Mouse (Mus musculus): Measurements from ENCODE around the gene Ncl. TPM values are rescaled to one million over a fixed set of nuclear protein-coding genes. Genes with fewer than 3 reads are reported as not detected.

The Ncl gene
- polyA plus RNA-seq, 1 experiment = 932 TPM

- no peaks in the 10 kb centered on the region for H3K36me3 ChIP-seq (replicated peaks; ENCODE audit: low read length)
- peaks cover 5% of the 10 kb centered on the region for H3K4me1 ChIP-seq
- TF ChIP-seq FLI1 (IDR thresholded peaks at IDR 0.05; ENCODE audit: low read length) (no peak), GATA1 (IDR thresholded peaks at IDR 0.05; ENCODE audit: borderline replicate concordance, low read length) (no peak)
- H3K27me3 ChIP-seq (replicated peaks) = peaks cover 4% of the 10 kb centered on the region
- H3K4me3 ChIP-seq (replicated peaks) = no peak overlapping the region
- H3K9me3 ChIP-seq = no peaks in the 10 kb centered on the region
Measured at GRCm38 (mm10) chr1:86336330-86336729, 22.9 kb downstream of the Ncl start.

- Histone ChIP-seq H3K4me3 (replicated peaks) (no peak overlapping the region), H3K4me1 (peaks cover 10% of the 10 kb centered on the region), H3K36me3 (replicated peaks; ENCODE audit: low read length) (no peaks in the 10 kb centered on the region), H3K9me3 (no peaks in the 10 kb centered on the region), H3K27me3 (replicated peaks) (no peaks in the 10 kb centered on the region)
- TF ChIP-seq GATA1 (IDR thresholded peaks at IDR 0.05; ENCODE audit: borderline replicate concordance, low read length) = no peak
- TF ChIP-seq FLI1 (IDR thresholded peaks at IDR 0.05; ENCODE audit: low read length) = no peak
Measured at GRCm38 (mm10) chr1:86320822-86321413, 38.3 kb downstream of the Ncl start.

GRCm38 (mm10) chr1:86313772-86314125 lies 45.5 kb downstream of the Ncl start:
- Histone ChIP-seq H3K9me3 (no peaks in the 10 kb centered on the region), H3K4me3 (replicated peaks) (peak overlapping the region; percentile 23), H3K36me3 (replicated peaks; ENCODE audit: low read length) (peaks cover 8% of the 10 kb centered on the region), H3K27me3 (replicated peaks) (no peaks in the 10 kb centered on the region), H3K4me1 (peaks cover 22% of the 10 kb centered on the region)
- TF ChIP-seq GATA1 (IDR thresholded peaks at IDR 0.05; ENCODE audit: borderline replicate concordance, low read length) (no peak), FLI1 (IDR thresholded peaks at IDR 0.05; ENCODE audit: low read length) (no peak)

- no peak for TF ChIP-seq FLI1 (IDR thresholded peaks at IDR 0.05; ENCODE audit: low read length)
- no peak for TF ChIP-seq GATA1 (IDR thresholded peaks at IDR 0.05; ENCODE audit: borderline replicate concordance, low read length)
Measured at GRCm38 (mm10) chr1:86313096-86313771, 46.0 kb downstream of the Ncl start.

GRCm38 (mm10) chr1:86312269-86312668 lies 46.9 kb downstream of the Ncl start:
- peaks cover 18% of the 10 kb centered on the region for H3K36me3 ChIP-seq (replicated peaks; ENCODE audit: low read length)
- H3K4me3 ChIP-seq (replicated peaks) = no peak overlapping the region
- TF ChIP-seq GATA1 (IDR thresholded peaks at IDR 0.05; ENCODE audit: borderline replicate concordance, low read length) = no peak
- TF ChIP-seq FLI1 (IDR thresholded peaks at IDR 0.05; ENCODE audit: low read length) = no peak
- no peaks in the 10 kb centered on the region for H3K9me3 ChIP-seq
- H3K27me3 ChIP-seq (replicated peaks) = no peaks in the 10 kb centered on the region
- H3K4me1 ChIP-seq = peaks cover 34% of the 10 kb centered on the region

More at GRCm38 (mm10) chr1:86313096-86313771, 46.0 kb downstream of the Ncl start:
- H3K36me3 ChIP-seq (replicated peaks; ENCODE audit: low read length) = peaks cover 8% of the 10 kb centered on the region
- no peaks in the 10 kb centered on the region for H3K27me3 ChIP-seq (replicated peaks)
- H3K4me1 ChIP-seq = peaks cover 25% of the 10 kb centered on the region
- peak overlapping the region; percentile 23 for H3K4me3 ChIP-seq (replicated peaks)
- no peaks in the 10 kb centered on the region for H3K9me3 ChIP-seq

- no peaks in the 10 kb centered on the region for H3K27me3 ChIP-seq (replicated peaks)
- peaks cover 25% of the 10 kb centered on the region for H3K36me3 ChIP-seq (replicated peaks; ENCODE audit: low read length)
- TF ChIP-seq FLI1 (IDR thresholded peaks at IDR 0.05; ENCODE audit: low read length) (no peak), GATA1 (IDR thresholded peaks at IDR 0.05; ENCODE audit: borderline replicate concordance, low read length) (no peak)
- peaks cover 41% of the 10 kb centered on the region for H3K4me1 ChIP-seq
- no peaks in the 10 kb centered on the region for H3K9me3 ChIP-seq
- no peak overlapping the region for H3K4me3 ChIP-seq (replicated peaks)
Measured at GRCm38 (mm10) chr1:86311467-86312005, 47.7 kb downstream of the Ncl start.

- Histone ChIP-seq H3K36me3 (replicated peaks; ENCODE audit: low read length) (peaks cover 33% of the 10 kb centered on the region), H3K9me3 (no peaks in the 10 kb centered on the region), H3K4me1 (peaks cover 49% of the 10 kb centered on the region), H3K4me3 (replicated peaks) (no peak overlapping the region), H3K27me3 (replicated peaks) (no peaks in the 10 kb centered on the region)
- no peak for TF ChIP-seq GATA1 (IDR thresholded peaks at IDR 0.05; ENCODE audit: borderline replicate concordance, low read length)
Measured at GRCm38 (mm10) chr1:86310536-86311310, 48.5 kb downstream of the Ncl start.

GRCm38 (mm10) chr1:86309270-86309833 lies 49.8 kb downstream of the Ncl start:
- Histone ChIP-seq H3K9me3 (no peaks in the 10 kb centered on the region), H3K36me3 (replicated peaks; ENCODE audit: low read length) (peaks cover 45% of the 10 kb centered on the region), H3K27me3 (replicated peaks) (peaks cover 4% of the 10 kb centered on the region), H3K4me1 (peaks cover 56% of the 10 kb centered on the region), H3K4me3 (replicated peaks) (no peak overlapping the region)
- TF ChIP-seq FLI1 (IDR thresholded peaks at IDR 0.05; ENCODE audit: low read length) (no peak), GATA1 (IDR thresholded peaks at IDR 0.05; ENCODE audit: borderline replicate concordance, low read length) (no peak)

- peaks cover 45% of the 10 kb centered on the region for H3K36me3 ChIP-seq (replicated peaks; ENCODE audit: low read length)
- no peak overlapping the region for H3K4me3 ChIP-seq (replicated peaks)
- TF ChIP-seq GATA1 (IDR thresholded peaks at IDR 0.05; ENCODE audit: borderline replicate concordance, low read length) (no peak), FLI1 (IDR thresholded peaks at IDR 0.05; ENCODE audit: low read length) (no peak)
- peaks cover 16% of the 10 kb centered on the region for H3K27me3 ChIP-seq (replicated peaks)
- H3K4me1 ChIP-seq = peaks cover 65% of the 10 kb centered on the region
- H3K9me3 ChIP-seq = no peaks in the 10 kb centered on the region
Measured at GRCm38 (mm10) chr1:86307871-86308641, 51.1 kb downstream of the Ncl start.
